Comparison of ENCODE assay signal across 12 mouse cellular contexts in genomic region chr9:121882015-121882457, GRCm38 (mm10). TPM values are rescaled to one million over a fixed set of nuclear protein-coding genes. Genes with fewer than 3 reads are reported as not detected.
A peak's percentile ranks its signal among the peaks of the same experiment; 100 is the strongest.
DNase-seq lines count a peak whose midpoint lies in the region; ATAC-seq and TF ChIP-seq lines count a peak whose summit lies in the region.
"Had no signal": no experiment of that assay in that cellular context is flagged by ENCODE, and none has a peak within 500 bp of the region (broad histone marks: within the 10 kb centered on the region; RNA-seq: fewer than 3 reads in every experiment).

No protein-coding gene starts in this region.

- H3K4me3 ChIP-seq in kidney, embryonic 14.5 days (ENCODE audit: low read length) = no peak overlapping the region
- no peak overlapping the region for H3K4me3 ChIP-seq in heart, embryonic 13.5 days
- no peak overlapping the region for H3K4me3 ChIP-seq in liver, postnatal 0 days (ENCODE audit: low read depth, low read length)
- H3K4me3 ChIP-seq in myocyte = no peak overlapping the region
- H3K4me3 ChIP-seq: heart, embryonic 15.5 days; limb, embryonic 15.5 days; neural tube, embryonic 13.5 days had no signal

- no peak for TF ChIP-seq CTCF in liver, postnatal 0 days (IDR thresholded peaks at IDR 0.05; ENCODE audit: low read depth)

- no peaks in the 10 kb centered on the region for H3K79me2 ChIP-seq in myocyte (ENCODE audit: control insufficient read depth, insufficient read depth)

- 46% methylated on average over 7 of the region's 7 CpGs for WGBS in kidney, embryonic 14.5 days
- 47% methylated on average over 7 of the region's 7 CpGs for WGBS in heart, embryonic 13.5 days
- 27% methylated on average over 7 of the region's 7 CpGs for WGBS in liver, postnatal 0 days (ENCODE audit: insufficient replicate concordance)

- DNase-seq in kidney, postnatal 10 days = peak; percentile 27
- no peak for DNase-seq in liver, postnatal 0 days
- DNase-seq in thymus, postnatal 36 days = no peak
- DNase-seq: embryo, embryonic 11 days had no signal

- no peaks in the 10 kb centered on the region for H3K4me1 ChIP-seq in kidney, embryonic 14.5 days (ENCODE audit: control insufficient read depth, insufficient read depth, low read length)
- peaks cover 10% of the 10 kb centered on the region for H3K4me1 ChIP-seq in heart, embryonic 13.5 days
- H3K4me1 ChIP-seq in liver, postnatal 0 days (ENCODE audit: insufficient read depth) = peaks cover 5% of the 10 kb centered on the region; the same call in 1 of the 2 replicates
- H3K4me1 ChIP-seq: neural tube, embryonic 13.5 days had no signal

- no peaks in the 10 kb centered on the region for H3K36me3 ChIP-seq in kidney, embryonic 14.5 days (ENCODE audit: control insufficient read depth, insufficient read depth, low read length)
- no peaks in the 10 kb centered on the region for H3K36me3 ChIP-seq in heart, embryonic 13.5 days
- H3K36me3 ChIP-seq in liver, postnatal 0 days (replicated peaks; ENCODE audit: insufficient read depth, low read length) = no peaks in the 10 kb centered on the region
- no peaks in the 10 kb centered on the region for H3K36me3 ChIP-seq in myocyte (ENCODE audit: control insufficient read depth, insufficient read depth)
- H3K36me3 ChIP-seq: heart, embryonic 15.5 days; limb, embryonic 15.5 days; neural tube, embryonic 13.5 days had no signal

- H3K4me2 ChIP-seq in kidney, embryonic 14.5 days (replicated peaks; ENCODE audit: low read depth, low read length) = no peak overlapping the region
- H3K4me2 ChIP-seq in heart, embryonic 13.5 days = no peak overlapping the region
- no peak overlapping the region for H3K4me2 ChIP-seq in liver, postnatal 0 days (ENCODE audit: low read depth, low read length)
- H3K4me2 ChIP-seq in myocyte (ENCODE audit: low read depth) = peak overlapping the region; percentile 38
- H3K4me2 ChIP-seq: heart, embryonic 15.5 days; limb, embryonic 15.5 days; neural tube, embryonic 13.5 days had no signal

- H3K9me3 ChIP-seq in kidney, embryonic 14.5 days (ENCODE audit: control insufficient read depth, low read length) = no peaks in the 10 kb centered on the region
- no peaks in the 10 kb centered on the region for H3K9me3 ChIP-seq in heart, embryonic 13.5 days
- H3K9me3 ChIP-seq in liver, postnatal 0 days (ENCODE audit: low read length) = no peaks in the 10 kb centered on the region
- H3K9me3 ChIP-seq: heart, embryonic 15.5 days; limb, embryonic 15.5 days; neural tube, embryonic 13.5 days had no signal

- no peaks in the 10 kb centered on the region for H3K27me3 ChIP-seq in kidney, embryonic 14.5 days (ENCODE audit: control insufficient read depth, insufficient read depth, low read length)
- no peaks in the 10 kb centered on the region for H3K27me3 ChIP-seq in heart, embryonic 13.5 days (replicated peaks)
- H3K27me3 ChIP-seq in liver, postnatal 0 days (ENCODE audit: insufficient read depth, low read length) = no peaks in the 10 kb centered on the region
- no peaks in the 10 kb centered on the region for H3K27me3 ChIP-seq in myocyte (ENCODE audit: control insufficient read depth, insufficient read depth, insufficient read length)
- H3K27me3 ChIP-seq: heart, embryonic 15.5 days; limb, embryonic 15.5 days; neural tube, embryonic 13.5 days had no signal

- TF ChIP-seq EP300 in liver, postnatal 0 days (IDR thresholded peaks at IDR 0.05; ENCODE audit: low read depth) = no peak; the same call in 1 of the 2 replicates

- TF ChIP-seq POLR2A in myocyte (IDR thresholded peaks at IDR 0.05; ENCODE audit: insufficient read length, low read depth) = no peak

- no peak overlapping the region for H3K27ac ChIP-seq in kidney, embryonic 14.5 days (ENCODE audit: low read depth, low read length)
- peak overlapping the region; percentile 42; the same call in 1 of the 2 replicates for H3K27ac ChIP-seq in heart, embryonic 13.5 days (replicated peaks)
- peak overlapping the region; percentile 63 for H3K27ac ChIP-seq in liver, postnatal 0 days (ENCODE audit: low read depth)
- H3K27ac ChIP-seq: heart, embryonic 15.5 days; limb, embryonic 15.5 days; neural tube, embryonic 13.5 days had no signal

- H3ac ChIP-seq in myocyte (ENCODE audit: control insufficient read depth, insufficient read length) = no peak overlapping the region

- ATAC-seq in kidney, embryonic 14.5 days (ENCODE audit: low FRiP score, low TSS enrichment) = no peak
- ATAC-seq in heart, embryonic 13.5 days (ENCODE audit: extremely low read depth, insufficient number of reproducible peaks, low FRiP score, low TSS enrichment) = no peak
- ATAC-seq in liver, postnatal 0 days = peak; percentile 79
- ATAC-seq in frontal cortex, adult (ENCODE audit: low TSS enrichment) = no peak
- ATAC-seq: forebrain, embryonic 14.5 days had no signal

- no peak overlapping the region for H3K9ac ChIP-seq in kidney, embryonic 14.5 days (ENCODE audit: low read depth, low read length)
- no peak overlapping the region for H3K9ac ChIP-seq in heart, embryonic 13.5 days
- H3K9ac ChIP-seq in liver, postnatal 0 days (replicated peaks) = no peak overlapping the region
- H3K9ac ChIP-seq: heart, embryonic 15.5 days; limb, embryonic 15.5 days; neural tube, embryonic 13.5 days had no signal

TF ChIP-seq in myocyte, 11 proteins besides CTCF, POLR2A, EP300 and RAD21:
- TF ChIP-seq CEBPB (IDR thresholded peaks at IDR 0.05; ENCODE audit: insufficient read depth, poor library complexity, severe bottlenecking) (no peak), MYOD1 (IDR thresholded peaks at IDR 0.05; ENCODE audit: control insufficient read depth in 1 of 3, insufficient read length in 2 of 3, low read depth in 2 of 3) (no peak), USF1 (IDR thresholded peaks at IDR 0.05; ENCODE audit: low read depth) (no peak), E2F4 (IDR thresholded peaks at IDR 0.05; ENCODE audit: insufficient read depth) (no peak), MAX (IDR thresholded peaks at IDR 0.05; ENCODE audit: low read depth) (no peak), REST (IDR thresholded peaks at IDR 0.05; ENCODE audit: insufficient read depth, insufficient read length) (no peak), SRF (IDR thresholded peaks at IDR 0.05; ENCODE audit: control insufficient read depth, insufficient read length, low read depth) (no peak), POLR2AphosphoS2 (IDR thresholded peaks at IDR 0.05; ENCODE audit: insufficient read length, low read depth) (no peak), MYOG (IDR thresholded peaks at IDR 0.05; ENCODE audit: control insufficient read depth in 1 of 3, insufficient read depth in 1 of 3, insufficient read length in 2 of 3, low read depth in 2 of 3) (no peak), TCF3 (IDR thresholded peaks at IDR 0.05; ENCODE audit: insufficient read length, low read depth) (no peak), TCF12 (IDR thresholded peaks at IDR 0.05; ENCODE audit: insufficient read depth, poor library complexity, severe bottlenecking) (no peak)

RNA-seq across cellular contexts. Expression of gene Ackr2, which starts 16.1 kb away (rescaled TPM):
- polyA plus RNA-seq in kidney, embryonic 14.5 days (2014; fragmentation: Nextera tagmentation; extraction: Ambion mirVana) = 0.42 and 0.96 TPM in 2 replicates
- polyA plus RNA-seq in heart, embryonic 13.5 days (2015; fragmentation: Nextera tagmentation; extraction: Ambion mirVana) = 0.64 and 0.79 TPM in 2 replicates
- 1.0 and 1.1 TPM in 2 replicates for polyA plus RNA-seq in liver, postnatal 0 days (2015; fragmentation: Nextera tagmentation; extraction: Ambion mirVana)
- polyA plus RNA-seq in myocyte (2012; fragmentation: generic; extraction: Trizol) = 0.01 TPM

RNA-seq across cellular contexts. Expression of gene Higd1a, which starts 23.9 kb away (rescaled TPM):
- polyA plus RNA-seq in kidney, embryonic 14.5 days (2014; fragmentation: Nextera tagmentation; extraction: Ambion mirVana) = 133 and 175 TPM in 2 replicates
- 230 and 277 TPM in 2 replicates for polyA plus RNA-seq in heart, embryonic 13.5 days (2015; fragmentation: Nextera tagmentation; extraction: Ambion mirVana)
- 126 and 134 TPM in 2 replicates for polyA plus RNA-seq in liver, postnatal 0 days (2015; fragmentation: Nextera tagmentation; extraction: Ambion mirVana)
- polyA plus RNA-seq in myocyte (2012; fragmentation: generic; extraction: Trizol) = 115 TPM

RNA-seq across cellular contexts. Expression of gene Cyp8b1, which starts 34.1 kb away (rescaled TPM):
- not detected in 2 replicates for polyA plus RNA-seq in kidney, embryonic 14.5 days (2014; fragmentation: Nextera tagmentation; extraction: Ambion mirVana)
- polyA plus RNA-seq in heart, embryonic 13.5 days (2015; fragmentation: Nextera tagmentation; extraction: Ambion mirVana) = not detected in 2 replicates
- polyA plus RNA-seq in liver, postnatal 0 days (2015; fragmentation: Nextera tagmentation; extraction: Ambion mirVana) = 130 and 144 TPM in 2 replicates
- not detected for polyA plus RNA-seq in myocyte (2012; fragmentation: generic; extraction: Trizol)
- polyA plus RNA-seq: forebrain, embryonic 14.5 days; heart, embryonic 15.5 days; limb, embryonic 15.5 days; neural tube, embryonic 13.5 days had no signal

RNA-seq across cellular contexts. Expression of gene Ccdc13, which starts 42.8 kb away (rescaled TPM):
- 0.16 and 0.69 TPM in 2 replicates for polyA plus RNA-seq in kidney, embryonic 14.5 days (2014; fragmentation: Nextera tagmentation; extraction: Ambion mirVana)
- polyA plus RNA-seq in heart, embryonic 13.5 days (2015; fragmentation: Nextera tagmentation; extraction: Ambion mirVana) = 0.05 TPM in 1 of 2 replicates, not detected in the other
- polyA plus RNA-seq in liver, postnatal 0 days (2015; fragmentation: Nextera tagmentation; extraction: Ambion mirVana) = not detected in 2 replicates
- polyA plus RNA-seq in myocyte (2012; fragmentation: generic; extraction: Trizol) = 0.01 TPM
- polyA plus RNA-seq: heart, embryonic 15.5 days had no signal

Comparison
In these comparisons a context has a peak if more than half of its experiments do, and no peak if none do; other contexts are left out.
1. RNA of gene Cyp8b1, which starts 34.1 kb away (polyA plus RNA-seq): 130 to 144 TPM in liver, postnatal 0 days; not detected in kidney, embryonic 14.5 days, not detected in heart, embryonic 13.5 days and not detected in myocyte (single experiment); every median in the first group is over 100 times any median in the second.